Mouse (Mus musculus) neural tube, embryonic 10.5 days (tissue): Measurements from ENCODE around the gene Palmd.

Experiments
- DNase-seq: peaks from one replicate; pipeline ENCODE4 v3.0.0-alpha.2; 2017; ENCODE audit warnings: low spot score; ENCODE audit errors: extremely low spot score

The Palmd gene

DNA sequence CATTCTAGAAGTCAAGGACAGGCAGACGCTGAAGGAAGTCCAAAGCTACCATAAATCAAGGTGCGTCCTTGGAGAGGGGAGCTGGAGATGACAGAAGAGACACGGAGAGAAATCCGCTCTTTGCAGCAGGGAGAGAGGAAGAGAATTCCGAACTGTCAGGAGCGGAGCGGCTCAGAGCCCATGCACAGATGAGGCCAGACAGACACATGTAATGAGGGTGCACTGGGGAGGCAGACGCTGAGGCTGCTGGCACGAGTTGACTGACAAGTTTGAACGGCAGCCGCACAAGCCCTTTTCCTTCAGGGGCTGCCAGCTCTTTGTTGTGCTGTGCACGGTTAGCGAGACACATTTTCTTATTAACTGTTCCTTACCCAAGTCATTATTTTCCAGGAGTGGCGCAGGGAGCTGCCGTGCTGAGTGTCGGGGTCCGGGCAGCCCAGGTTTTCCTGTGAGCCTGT is at the start of gene Palmd:
Palmd (minus strand) TSS at position 448 of the 458 bp plus-strand sequence.
- peak; percentile 52 for DNase-seq

DNA sequence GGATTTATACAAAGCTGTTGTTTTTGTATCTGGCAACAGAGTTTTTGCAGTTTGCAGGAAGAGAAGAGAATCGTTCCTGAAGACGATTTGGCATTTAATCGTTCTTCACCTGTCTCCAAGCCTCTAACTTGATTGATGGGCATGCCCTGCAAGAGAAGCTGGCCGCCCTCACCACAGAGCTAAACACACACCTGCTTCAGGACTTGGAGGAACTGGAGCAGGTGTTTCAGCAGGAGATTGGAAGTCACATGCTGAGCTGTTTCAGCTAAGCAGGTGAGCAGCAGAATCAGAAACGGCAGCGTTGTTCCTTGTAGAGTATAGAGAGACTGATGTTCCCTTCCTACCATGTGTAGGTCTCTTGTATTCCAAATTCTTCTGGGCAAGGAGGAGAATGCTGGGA is 41.4 kb upstream of the Palmd start:
- DNase-seq: no peak

DNA sequence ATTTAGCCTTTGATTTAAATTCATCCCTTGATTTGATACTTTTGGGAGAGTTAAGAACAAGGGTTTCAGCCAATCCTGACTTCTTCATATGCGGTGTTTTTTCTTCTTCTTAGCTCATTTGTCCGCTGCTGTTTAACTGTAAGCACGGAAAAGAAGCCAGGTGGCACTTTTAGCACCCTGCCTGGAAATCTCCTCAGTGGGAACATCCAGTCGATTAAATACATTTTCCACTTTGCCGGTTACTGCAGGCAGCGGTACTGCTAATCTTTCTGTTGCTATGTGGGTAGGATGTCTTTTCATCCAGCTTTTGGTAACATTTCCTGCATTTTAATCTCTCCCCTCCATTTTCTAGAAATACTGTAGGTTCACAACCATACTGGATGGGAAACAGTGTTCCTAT is 38.6 kb upstream of the Palmd start:
- no peak for DNase-seq

DNA sequence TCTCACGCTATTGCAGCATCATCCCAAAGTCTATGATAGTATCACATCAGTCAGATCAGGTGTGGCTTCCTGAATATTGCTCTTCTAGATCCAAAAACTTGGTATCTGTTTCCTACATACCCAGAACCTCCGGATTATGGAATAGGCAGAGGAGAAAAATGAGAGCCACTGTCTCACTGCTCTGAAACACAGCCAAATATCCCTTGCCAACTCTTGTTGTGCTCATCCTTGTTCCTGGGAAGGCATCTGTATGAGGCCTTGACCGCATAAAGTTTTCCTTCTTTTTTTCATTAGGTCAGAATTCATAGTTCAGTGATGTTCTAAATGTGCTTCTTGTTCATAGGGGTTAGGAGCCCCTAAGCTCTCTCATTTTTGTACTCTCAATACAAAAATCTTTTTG is 37.8 kb upstream of the Palmd start:
- no peak for DNase-seq

DNA sequence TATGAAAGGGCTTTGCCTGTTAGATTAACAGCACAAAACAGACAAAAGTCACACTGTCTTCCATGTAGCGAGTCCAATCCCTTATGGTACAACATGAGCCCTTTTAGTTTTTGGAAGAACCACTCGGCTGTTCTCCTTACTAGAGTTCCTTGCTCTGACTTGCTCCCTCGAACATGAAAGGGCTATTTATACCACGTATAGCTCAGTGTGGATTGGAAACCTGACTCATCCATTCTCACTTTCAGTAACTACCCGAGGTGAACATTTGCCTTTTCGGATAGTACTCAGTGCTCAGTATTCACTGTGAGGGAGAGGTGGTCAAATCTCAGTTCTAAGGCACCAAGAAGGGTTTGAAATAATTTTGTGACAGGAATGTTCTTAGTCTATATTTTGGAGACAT is 34.6 kb upstream of the Palmd start:
- DNase-seq: no peak

DNA sequence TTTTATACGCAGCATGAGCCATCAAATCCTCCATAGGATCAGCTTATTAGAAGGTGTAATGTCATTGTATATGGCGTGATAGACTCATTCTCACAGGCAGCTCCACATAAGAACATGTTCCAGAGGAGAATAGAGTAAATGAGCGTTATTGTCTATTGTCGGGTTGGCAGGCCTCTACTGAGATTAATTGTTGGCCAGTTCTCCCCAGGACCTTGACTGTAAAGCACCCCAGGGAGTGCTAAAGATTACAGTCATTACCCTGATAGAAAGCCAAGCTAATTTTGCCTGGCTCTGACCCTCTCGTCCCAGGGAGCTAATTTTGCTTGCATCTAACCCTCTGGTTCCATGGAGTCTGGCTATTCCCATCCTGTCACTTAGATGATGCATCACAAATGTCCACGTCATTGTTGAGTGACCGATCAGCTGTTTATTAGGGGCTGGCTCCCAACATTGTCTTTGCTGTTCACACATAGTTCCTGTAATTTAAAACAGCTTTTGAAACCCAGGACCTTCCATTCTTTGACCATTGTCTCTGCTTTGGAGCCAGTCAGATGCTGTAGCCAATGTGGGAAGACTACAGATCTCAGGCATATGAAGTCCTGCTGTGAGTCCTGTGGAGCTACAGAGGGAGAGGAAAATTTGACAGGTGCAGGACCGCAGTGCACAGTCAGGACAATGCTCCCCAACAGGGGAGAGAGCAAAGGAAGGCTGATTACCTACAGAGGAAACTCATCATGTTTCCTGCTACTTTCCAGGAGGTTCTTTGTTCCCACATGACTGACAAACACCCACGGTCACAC is 33.1 kb upstream of the Palmd start:
- no peak for DNase-seq

DNA sequence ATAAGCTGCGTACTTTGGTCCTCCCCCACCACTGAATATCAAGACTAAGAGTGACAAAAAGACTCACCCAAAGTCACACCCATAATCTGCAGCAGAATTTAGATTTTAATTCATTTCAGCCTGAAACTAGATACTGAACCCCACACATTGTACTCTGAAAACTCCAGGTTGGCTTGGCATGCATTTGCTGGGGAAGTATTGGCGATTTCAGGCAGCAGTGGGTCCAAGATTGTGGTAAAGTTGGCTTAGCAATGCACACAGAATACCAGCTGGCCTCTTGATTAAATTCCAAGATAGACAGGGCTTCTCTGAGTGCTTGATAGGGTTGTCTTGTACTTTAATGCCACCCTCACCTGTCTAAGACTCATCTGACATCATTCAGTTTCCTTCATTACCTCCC is 24.2 kb upstream of the Palmd start:
- no peak for DNase-seq

DNA sequence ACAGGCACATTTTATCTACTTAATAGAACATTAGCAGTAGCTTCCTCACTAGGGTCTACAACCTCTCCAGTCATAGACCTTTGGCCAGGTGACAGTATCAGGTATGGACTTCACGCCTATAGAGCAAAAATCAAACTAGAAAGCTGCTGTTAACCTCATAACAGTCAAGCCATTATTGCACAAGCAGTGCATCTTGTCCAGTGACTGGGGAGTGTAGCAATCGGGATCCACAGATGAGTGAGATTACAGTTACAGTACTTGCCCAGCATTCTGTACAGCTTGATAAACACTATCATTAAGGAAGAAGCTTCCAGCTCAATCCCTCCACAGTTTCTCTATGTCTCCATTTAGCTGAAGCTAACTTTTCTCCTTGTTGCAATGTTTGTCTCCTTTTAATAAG is 22.4 kb upstream of the Palmd start:
- no peak for DNase-seq

DNA sequence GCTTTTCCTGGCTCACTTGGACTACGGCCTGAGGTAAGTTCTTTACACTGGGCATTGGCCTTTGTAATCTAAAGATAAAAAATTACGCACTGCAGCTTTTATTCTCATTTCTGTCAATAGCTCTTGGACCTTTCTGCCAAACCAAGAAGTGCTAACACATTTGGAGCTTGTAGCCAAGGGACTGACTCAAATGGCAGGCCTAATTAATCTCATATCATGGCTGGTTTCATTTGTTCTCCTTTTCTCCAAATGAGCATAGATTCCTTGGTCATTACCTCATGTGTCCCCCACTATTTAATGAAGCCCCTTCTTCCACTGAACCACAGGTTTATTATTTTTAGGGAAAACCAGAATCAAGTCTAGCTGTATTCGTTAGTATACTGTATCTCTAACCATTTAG is 19.4 kb upstream of the Palmd start:
- DNase-seq: no peak

DNA sequence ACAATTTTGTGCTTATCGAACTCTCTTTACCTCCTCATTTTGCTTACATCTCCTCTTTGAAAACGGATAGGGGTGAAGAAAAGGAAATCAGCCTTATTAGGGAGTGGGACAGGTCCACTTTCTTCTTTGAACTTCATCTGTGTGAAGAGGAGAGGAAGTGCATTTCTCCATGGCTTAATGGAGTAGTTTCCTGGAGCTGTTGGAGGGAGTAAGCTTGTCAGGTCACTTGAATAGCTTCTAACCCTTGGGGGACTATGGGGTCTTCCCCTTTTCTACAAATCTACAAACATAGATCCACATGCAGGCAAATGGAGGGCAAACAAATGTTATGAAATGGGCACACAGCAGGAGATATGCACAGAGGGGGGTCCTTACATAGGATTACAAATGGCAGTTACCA is 17.7 kb upstream of the Palmd start:
- no peak for DNase-seq

DNA sequence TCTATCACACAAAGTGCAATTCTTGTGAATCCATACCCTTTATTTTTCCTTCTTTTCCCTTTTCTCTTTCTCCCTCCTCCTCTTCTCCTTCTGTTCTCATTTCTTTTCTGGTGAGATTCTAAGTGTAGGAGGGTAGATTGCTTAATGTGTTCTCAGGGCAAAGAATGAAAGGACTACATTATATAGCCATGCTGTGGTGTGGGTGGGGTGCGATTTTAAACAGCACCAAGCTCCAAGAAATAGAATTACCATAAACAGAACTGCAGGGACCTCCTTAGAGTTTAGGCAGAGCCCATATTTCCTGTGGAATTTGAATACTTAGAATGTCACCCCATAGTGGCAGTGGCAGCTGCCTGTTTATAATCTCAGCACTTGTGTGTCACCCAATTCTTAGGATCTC is 17.0 kb upstream of the Palmd start:
- no peak for DNase-seq

DNA sequence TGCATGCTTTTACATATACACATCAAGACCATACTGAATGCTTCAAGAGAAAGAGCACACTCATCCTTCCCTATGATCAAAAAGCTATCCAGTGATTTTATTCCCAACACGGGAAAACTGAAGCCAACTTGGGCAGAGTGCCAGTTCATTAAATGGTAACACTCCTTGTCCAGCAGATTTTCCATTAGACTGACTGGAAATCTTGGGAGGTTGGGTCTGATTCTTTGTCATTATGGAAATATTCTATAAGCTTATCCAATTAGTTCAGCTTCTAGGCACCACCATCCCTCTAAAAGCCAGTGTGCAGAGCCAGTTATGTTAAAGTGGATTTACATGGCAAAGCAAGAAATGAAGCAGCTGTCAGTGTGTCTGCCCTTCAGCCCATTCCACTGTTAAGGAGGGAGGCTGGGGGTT is 16.3 kb upstream of the Palmd start:
- DNase-seq: no peak

DNA sequence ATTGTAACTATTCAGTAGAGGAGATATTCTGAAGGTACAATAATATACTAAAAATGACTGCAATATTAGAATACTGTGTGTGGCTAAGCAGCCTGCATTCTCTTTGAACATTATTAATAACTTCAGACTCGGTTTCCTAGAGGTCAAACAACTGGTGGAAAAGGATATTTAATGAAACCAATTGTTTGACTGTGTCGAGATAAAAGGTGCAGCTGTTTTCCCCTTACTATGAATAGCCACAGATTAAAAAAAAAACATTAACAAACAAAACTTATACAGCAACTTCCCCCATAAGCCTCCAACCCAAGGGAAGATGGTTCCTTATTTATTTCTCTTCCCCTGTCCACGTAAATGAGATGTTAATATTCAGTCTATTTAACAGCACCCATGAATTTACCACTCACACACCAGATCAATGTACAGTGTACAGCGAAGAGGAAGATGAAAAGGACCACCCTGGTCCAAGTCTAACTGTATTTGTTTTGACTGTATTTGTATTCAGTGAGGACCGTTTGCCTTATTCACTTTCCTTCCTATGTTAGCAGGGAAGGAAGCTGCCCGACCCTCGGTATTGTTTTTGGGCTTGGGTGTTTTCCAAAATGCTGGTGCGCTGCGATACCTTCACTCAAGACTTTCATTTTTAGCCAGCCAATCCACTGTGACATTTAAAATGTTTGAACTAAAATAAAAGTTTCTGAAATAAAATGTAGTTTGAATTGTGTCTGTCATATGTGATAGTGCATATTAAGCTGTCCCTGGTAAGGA is 13.2 kb upstream of the Palmd start:
- no peak for DNase-seq

DNA sequence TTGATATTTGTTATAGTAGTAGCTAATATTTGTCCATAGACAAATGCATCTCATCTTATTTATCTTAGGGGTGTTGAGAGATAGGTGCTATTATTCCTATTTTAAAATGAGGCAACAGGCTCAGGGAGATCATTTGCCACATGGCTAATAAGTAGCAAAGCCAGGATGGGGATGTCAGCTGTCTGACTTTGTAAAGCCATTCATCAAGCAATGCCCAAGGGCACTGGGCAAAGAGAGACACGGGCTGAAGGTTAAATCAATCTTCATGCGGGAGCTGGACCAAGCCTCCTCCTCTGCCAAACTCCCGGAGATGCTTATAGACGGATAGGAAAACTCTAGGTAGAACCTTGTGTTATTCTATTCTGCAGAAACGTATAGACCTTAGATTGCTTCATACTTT is 999 bp upstream of the Palmd start:
- no peak for DNase-seq

DNA sequence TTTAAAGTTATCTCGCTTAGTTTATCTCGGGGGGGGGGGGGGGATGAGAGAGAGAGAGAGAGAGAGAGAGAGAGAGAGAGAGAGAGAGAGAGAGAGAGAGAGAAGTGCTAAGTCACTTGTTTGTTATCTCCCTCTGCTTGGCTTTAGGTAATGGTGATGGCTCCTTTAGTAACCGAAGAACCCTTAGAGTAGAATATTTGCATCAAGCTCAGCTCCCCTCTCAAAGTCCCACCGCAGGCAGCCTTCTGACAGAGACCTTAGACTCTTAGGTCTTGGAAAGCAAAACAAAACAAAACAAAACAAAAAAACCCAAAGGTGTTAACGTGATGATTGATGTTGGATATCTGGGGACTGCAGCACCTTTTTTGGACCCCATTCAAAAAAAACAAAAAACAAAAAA is 216 bp upstream of the Palmd start:
- no peak for DNase-seq

DNA sequence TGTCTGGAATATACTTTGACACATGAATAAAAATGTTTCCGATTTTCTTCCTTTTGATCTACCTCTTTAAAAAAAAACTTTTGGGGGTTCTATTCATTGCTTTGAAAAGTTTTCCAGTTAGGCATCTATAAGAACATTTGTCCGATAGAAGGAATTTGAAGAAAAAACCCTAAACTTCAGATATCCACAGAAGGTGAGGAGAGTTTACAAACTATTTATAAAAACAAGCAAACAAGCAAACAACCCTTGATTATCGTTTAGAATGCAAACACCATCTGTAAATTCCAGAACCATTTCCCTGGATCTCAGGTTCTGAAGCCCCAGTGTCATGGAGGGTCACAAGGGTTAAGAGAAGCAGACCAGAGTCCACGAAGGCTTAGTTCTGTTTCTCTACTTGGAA is 820 bp downstream of the Palmd start, which contains the start of gene 4930455H04Rik:
4930455H04Rik (plus strand) TSS at position 301 of the 400 bp plus-strand sequence.
- DNase-seq: no peak

DNA sequence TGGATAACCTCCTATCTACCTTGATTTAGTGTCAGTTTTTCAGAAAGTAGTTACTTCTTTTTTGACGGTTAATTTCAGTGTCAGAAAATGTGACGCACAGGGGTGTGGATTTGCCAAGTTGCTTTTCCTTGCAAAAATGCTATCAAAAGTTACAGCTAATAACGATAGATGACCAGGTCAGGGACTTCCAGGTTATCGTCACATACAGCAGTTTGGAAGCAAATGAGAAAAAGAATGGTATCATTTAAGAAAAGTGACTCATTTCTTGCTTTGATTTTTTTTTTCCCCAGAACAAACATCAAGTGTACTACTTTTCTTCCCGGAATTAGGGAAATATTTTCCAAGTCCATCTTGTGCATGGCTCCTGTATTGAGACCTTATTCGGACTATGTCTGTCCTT is 1.4 kb downstream of the Palmd start:
- no peak for DNase-seq

DNA sequence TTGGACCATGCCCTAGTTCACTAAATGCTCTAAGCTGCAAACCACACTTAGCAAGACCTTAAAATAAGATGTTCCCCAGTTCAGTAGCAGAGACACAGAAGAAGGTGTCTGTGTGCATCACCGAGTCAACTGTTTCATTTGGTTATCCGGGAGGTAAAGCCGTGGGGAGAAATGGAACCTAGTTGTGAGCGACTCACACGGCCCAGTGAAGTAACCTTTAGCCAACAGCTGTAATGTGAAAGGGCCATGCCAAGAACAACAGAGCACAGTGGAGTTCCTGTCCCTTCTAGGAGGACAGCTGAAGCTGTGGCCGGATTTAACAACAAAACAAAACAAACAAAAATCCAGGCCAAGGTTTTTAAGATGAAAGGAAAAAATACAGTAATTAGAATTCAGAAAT is 2.0 kb downstream of the Palmd start:
- no peak for DNase-seq

DNA sequence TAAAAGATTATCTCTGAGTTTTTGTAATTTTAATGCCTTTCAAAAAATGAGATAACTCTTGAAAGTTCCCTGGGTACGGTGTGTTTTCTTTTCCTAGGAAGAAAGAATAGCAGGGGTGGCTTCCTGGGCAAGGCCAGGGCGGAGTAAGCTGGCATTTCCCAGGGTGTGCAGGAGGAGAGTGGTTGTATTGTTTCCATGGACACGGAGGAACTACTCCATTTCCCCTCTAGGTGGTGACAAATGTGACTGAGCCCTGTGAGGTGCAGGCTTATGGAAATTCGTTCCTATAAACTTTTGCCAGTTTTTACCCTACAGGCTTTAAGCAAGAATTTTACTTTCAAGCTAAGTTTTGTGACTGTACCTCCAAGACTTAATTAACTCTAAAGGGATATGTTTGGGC is 2.6 kb downstream of the Palmd start:
- DNase-seq: no peak

DNA sequence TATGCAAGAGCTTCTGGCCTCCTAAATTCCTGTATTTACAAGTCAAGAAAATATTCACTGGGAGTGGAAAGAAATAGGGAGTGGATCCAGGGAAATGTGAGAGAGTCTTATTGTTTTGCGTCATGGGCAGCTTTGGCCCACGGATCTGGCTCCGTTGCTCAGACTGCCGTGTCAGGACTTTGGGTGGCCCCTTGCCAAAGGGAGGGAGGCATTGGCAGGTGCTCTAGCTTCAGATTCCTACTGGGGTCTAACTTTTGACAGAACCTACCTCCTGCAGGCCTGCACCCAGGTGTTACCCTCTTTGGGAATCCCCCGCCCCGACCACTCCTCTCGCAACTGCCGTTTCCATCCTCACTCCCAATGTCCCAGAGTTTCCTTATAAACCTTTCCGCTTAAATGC is 4.4 kb downstream of the Palmd start:
- DNase-seq: no peak

DNA sequence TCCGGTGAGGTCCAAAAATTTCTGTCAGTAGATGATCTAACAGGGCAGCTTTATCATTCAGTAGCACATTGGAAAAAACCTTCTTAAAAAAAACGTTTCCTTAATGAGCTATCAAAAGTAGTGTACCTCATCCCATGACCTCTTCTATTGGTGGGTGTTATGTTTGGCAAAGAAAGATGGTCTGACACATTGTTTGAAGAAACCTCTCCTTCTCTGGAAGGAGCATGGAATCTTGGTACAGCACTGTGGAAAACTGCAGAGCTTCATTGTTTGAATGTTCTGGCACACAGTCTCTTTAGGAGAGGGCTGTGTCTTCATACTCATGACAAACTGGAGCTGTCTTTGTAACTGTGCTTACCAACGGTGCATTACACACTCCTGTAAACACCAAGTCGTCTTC is 5.6 kb downstream of the Palmd start:
- no peak for DNase-seq

DNA sequence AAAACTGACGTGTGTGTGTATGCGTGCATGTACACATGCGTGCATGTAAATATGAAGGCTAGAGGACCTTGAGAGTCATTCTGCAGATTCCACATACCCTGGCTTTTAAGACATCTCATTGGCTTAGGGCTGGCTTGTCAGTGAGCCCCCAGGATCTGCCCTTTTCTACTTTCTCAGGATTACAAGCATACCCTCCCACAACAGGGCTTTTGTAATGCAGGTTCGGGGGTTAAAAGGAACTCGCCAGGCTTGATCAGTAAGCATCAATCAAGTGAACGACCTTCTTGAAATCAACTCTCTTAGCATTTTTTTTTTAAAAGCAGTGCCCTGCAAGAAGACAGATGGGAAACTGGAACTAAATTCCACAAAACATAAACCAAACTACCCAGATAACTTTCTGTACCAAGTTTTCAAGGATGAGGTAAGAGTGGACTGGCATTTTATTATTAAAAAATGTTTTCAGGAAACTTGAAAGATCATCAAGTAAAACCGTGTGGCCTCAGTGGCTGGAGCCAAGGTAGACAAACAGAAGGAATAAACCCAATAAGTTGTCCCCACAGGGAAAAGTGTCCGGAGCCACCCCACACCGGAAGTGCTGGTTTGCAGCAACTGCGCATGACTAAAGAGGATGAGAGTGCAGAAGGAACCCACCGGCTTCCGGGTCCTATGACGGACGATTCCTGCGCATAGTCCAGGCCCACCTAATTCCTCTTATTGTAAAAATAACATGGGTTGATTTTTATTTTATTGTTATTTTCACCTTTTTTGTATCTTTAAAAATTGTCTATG is 7.2 kb downstream of the Palmd start:
- DNase-seq: no peak
